Mouse (Mus musculus) thymus, postnatal 14 days (tissue): ENCODE data around the gene Dab2.

Experiments
- DNase-seq: peaks from one replicate; pipeline ENCODE4 v3.0.0; 2021

Gene Dab2

DNA sequence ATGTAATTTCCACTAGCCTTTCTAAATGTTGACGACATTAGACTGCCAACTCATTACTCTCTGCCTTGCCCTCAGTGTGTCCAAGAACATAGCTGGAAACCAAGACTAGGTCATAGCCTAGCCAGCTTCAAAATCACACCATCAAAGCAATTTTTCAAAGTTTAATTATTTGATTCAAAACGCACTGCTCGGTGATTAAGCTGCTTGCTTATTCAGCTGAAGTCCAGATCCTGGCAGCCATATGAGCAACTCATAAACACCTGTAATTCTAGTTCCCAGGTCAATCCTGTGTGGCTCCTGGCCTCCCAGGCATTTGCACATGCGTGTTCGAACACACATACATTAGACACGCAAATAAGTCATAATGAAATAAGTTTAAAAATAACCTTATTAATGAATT is 99.3 kb downstream of the Dab2 start:
- no peak for DNase-seq

DNA sequence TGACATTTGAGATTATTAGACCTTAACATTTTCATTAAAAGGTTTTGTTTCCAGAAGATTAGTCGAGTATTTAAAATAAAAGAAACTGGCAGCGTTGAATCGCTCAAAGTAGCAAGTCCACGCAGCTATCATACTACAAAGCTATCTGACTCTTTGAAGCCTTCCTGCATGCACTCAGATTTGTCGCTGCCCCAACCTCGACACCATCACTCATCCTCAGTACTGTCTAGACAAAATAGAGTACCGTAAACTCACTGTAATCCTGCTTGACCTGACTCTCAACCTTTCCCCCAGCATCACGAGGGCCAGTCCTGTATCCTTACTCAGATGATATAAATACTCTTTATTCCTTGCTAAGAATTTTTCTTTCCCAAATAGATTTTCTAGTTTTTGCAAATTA is 100.5 kb downstream of the Dab2 start:
- DNase-seq: no peak

DNA sequence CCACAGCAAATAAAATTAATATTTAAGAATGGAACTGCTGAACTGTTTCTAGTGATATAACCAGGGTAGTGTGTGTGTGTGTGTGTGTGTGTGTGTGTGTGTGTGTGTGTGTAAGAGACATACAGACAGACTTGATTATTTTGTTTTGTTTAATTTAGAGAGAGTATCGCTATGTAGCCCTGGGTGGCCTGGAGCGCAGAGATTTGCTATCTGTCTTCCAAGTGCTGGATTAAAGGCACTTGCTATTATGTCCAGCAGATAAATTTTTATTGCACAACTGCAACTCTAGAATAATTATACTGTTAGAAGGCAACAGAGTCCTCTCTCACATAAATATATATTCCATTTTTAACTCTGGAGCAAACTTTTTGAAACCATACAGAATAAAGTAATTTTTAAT is 102.8 kb downstream of the Dab2 start:
- no peak for DNase-seq

DNA sequence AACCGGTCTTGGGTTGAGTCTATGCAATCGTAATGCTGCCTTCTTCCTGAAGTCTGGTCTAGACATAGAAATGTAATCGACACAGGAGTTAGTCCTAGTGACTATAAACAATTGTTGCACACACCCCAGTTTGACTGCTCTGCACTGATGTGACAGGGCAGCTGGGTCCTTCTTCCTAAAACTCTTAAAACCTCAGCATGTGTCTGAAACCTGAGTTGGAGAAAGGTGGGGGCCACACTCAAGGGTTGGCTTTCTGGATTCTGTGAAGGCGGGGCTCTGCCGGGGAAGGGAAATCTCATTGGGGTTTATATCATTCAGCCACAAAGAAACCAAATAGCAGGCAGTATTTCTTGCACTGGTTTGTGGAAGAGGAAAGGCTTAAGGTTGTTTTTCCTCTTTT is 104.6 kb downstream of the Dab2 start:
- no peak for DNase-seq

DNA sequence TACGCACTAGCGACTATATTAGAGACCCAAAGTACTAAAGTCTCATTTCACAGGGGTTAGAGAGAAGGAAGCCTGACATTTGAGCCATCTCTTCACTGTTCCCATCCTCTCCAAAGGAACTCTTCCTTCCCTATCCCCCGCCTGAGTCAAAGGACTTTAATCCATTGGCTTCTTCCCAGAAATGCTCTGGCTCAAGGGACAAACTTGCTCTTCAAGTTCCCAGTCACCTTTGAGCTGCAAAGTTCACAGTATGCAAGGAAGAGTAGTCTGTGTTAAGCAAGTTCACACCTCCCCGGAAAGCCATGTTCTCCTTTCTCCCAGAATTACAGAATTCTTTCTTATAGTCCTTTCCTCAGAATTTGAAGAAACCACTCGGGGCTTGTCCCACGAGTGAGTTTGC is 107.2 kb downstream of the Dab2 start:
- DNase-seq: no peak

DNA sequence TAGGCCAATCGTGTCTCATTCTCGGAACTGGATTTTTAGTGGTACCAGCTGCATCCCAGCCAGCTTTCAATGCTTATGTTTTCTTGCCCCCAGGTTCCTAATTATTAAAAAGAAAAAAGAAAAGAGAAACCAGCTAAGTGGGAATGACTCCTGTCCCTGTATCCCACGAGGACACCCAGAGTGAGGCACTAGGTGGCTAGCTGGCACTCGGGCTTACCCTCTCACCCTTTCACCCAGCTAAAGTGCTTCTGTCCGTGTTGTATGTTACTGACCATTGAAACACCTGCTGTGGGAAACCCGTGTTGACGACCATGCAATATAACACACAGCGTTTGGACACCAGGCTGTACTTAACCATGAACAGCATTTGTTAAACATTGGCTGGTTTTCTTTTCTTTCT is 109.4 kb downstream of the Dab2 start:
- no peak for DNase-seq

DNA sequence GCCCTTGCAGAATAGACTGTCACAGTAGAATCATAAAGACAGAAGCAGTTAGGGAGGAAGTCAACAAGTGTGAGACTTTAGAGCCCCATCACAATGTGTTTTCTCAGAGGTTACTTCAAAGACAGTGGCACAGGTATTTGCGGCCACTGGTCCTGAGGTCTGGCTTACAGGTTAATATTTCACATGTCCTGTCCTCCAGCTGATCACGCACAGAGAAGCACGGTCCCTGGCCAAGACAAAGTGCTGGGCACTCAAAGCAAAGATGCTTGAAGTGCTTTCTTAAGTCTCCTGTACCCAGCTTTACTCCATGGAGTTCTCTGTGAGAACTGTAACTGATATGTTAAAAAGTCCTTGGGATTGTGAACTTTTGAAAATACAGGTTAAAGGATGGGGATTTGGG is 110.6 kb downstream of the Dab2 start:
- DNase-seq: no peak

DNA sequence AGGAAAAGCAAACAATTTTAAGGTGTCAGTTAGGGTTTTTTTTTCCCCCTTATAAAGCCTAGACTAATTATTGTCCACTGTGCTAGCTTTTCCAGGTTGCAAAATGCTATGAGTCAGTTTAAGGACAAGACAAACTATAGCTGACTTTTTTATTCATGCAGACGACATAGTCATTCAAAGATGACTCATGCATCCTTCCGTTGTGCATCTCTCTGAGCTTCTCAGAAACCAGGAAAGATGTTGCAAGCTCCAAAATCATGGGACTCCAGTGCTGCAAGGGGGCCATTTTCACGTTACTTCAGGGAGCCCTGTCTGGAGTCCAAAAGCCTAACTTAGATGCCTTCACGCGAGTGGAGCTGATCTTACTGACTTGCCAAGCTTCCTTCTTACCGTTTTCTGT is 111.7 kb downstream of the Dab2 start:
- DNase-seq: no peak

DNA sequence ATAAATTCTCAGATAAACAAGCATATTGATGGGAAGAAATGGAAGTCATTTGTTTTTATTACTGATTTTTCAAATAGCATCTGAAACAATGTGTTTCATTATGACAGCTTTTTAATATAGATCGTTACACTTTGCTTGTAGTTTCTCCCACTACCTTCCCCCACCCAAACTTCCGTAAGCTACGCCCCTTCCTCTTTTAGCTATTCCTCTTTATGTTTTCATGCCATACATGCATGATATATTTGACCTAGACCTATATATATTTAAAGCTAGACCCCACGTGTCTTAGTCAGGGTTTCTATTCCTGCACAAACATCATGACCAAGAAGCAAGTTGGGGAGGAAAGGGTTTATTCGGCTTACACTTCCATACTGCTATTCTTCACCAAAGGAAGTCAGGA is 115.7 kb downstream of the Dab2 start:
- DNase-seq: no peak

DNA sequence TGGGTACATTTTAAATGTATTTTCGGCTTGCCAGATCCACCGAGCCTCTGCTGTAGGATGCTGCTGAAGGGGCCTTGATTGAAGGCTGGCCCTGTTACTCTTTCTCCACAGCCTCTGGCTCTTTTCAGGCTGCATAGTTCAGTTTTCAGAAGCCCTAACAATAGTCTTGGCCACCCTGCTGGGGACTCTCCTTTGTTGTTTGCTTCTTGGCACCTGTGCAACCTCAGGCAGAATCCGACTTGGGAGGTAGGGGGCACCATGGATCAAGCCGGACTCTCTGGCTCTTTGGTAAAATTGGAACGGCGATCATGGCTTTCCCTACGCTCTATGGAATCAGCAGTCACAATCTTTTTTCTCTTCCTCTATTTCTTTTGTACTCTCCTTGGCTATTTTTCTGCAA is 132.2 kb downstream of the Dab2 start:
- DNase-seq: no peak

DNA sequence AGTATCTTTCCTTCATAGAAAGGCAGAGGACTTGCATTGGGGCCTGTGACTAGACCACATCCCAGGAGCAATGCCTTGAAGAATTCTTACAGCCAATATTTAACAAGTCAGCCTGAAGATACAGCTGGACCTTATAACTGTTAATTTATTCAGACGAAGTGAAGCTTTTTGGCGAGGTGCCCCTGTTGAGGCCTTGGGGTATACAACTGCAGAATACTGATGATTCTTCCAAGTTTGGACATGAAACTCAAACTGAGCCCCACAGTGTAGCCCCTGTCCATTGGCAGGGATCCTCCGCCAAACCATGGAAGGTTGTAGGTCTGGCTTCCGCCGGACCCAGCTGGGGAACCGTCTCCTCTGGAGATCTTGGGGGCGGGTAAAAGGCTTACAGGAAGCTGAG is 132.8 kb downstream of the Dab2 start:
- no peak for DNase-seq

DNA sequence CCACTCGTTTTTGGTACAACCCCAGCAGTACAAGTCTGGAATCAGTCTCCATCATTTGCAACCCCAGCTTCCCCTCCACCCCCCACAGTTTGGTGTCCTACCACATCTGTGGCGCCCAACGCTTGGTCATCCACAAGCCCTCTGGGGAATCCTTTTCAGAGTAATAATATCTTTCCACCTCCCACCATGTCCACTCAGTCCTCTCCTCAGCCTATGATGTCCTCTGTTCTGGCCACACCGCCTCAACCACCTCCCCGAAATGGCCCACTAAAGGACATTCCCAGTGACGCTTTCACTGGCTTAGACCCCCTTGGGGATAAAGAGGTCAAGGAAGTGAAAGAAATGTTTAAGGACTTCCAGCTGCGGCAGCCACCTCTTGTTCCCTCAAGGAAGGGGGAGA is 135.7 kb downstream of the Dab2 start:
- no peak for DNase-seq

DNA sequence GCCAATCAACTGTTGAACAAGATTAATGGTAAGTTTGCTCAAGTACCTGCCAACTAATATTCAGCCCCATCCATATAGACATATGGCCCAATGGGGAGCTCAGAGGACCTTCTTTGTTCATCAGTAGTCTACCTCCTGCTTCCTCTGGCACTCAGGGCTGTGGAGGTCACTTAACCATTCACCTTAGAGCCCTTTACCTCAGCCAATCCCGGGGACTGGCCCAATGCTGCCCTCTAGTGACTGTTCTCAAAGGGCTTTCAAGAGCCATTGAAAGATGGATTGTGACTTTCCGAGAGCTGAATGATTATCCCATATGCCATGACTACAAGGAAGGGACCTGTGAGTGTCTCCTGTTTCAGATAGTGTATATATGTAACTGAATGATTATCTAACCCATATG is 136.2 kb downstream of the Dab2 start:
- peak; percentile 36 for DNase-seq

DNA sequence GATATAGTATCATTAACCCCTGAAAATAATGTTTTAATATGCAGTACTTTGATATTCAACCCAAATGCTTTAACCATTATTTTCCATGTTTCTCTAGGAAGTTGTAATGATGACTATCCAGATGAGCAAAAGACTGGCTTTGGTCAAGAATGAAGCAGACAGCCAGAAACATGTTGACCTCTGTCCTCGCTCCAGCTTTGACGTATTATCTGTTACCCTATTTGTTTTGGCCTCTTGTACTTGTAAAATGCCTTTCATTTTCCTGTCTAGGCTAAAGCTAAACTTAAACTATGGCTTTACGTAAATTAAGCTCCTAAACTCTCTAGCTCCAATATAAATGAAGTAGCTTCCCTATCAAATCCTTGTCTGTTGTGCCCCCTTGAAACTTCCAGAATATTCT is 139.1 kb downstream of the Dab2 start:
- no peak for DNase-seq

DNA sequence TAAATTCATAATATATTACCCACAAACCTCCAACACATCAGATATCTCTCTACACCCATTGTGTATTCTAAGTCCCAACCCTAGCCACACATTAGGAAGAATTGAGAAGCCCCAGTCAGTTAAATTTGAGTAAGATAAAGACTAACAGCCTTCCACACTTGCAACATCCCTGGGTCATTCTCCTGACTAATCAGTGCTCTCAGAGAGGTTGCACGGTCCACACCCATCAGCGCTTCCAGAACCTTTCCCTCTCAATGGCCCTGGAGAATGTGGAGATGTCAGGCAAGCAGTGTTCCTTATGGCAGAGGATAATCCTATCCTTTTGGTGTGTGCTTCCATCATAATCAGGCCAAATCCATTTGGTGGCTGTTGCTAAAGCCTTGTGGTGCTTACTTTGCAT is 144.9 kb downstream of the Dab2 start:
- no peak for DNase-seq

DNA sequence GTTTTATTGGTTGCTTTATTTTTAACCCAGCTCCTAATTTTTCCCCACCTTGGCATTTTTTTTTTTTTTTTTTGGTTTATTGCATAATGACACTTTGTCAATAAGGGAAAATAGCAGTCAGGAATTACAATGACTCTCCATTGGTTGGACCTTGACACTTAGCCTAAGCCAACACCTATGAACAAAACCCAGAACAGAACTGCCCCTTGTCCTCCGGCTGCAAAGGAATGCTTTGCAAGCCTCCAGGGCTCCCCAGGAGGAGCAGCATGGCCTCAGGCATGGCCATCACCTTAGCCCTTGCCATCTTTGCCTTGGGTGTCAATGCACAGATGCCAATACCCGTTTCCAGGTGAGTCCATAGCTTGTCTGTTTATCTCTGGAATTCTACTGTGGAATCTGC is 145.5 kb downstream of the Dab2 start, which contains the start of gene C9:
C9 (plus strand) TSS at position 193 of the 400 bp plus-strand sequence.
- DNase-seq: no peak

DNA sequence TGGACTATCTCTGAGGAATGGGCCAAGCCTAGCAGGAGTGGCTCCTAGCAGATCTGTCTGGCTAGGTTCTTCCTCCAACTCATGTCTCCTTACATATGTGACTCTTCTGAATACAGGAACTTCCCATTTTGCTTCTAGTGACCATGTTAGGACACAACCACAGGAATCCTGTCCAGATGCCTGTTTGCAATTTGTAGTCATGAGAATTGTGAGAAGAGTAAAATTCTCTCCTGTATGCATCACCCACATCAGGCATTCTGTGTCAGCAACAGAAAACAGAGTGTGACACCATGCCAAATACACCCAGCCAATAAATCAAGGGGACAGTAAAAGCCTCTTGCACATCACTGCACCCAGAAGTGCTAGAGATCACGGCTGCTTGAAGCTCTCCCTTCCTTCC is 146.6 kb downstream of the Dab2 start:
- no peak for DNase-seq

DNA sequence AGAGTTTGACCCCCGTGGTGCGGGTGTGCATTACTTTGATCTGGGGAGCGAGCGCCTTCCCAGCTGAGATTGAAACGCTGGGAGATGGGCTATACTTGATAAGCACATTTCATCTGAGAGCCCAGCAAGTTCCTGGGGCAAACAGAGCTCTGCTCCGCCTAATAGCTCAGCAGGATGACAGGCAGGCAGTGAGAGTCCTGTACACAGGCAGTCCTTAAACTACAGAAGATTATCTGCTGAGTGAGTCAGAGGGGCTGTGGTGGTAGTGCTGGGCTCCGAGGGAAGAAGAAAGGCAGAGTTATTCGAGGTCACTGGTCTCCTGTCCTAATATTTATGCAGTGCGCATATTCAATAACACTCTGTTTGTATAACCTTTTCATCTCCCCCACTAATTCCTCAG is 149.3 kb downstream of the Dab2 start:
- DNase-seq: no peak

DNA sequence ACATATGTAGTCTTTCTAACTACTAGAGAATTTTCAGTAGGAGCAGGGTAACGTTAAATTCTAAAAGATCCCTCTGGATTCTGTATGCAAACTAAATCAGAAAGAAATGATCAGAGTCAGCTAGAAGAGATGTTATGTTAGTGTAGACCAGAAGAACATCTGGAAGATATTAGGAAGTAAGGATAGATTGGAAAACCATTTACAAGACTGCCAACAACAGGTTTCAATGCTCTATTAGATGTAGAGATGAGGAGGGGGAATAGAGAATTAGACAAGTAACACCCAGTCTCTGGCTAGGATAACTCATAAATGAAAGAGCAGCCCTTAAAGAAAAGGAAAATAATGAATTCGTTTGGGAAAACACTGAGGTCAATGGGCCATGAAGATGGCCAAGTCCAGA is 154.9 kb downstream of the Dab2 start:
- no peak for DNase-seq

DNA sequence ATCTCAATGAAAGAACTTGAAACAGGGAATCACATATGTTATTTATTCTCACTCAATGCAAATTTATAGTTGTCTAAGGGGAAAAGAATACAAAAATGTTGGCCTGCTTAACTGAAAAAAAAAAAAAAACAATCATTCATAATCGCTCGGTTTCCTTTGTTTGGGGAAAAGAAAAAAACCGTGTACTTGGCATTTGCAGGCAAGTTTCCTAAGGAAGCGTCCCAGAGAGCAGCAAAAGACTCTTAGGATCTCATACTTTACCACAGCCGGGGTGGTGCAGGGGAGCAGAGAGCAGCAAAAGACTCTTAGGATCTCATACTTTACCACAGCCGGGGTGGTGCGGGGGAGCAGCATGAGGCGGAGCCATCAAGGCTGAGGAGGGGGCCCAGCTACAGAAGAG is 161.8 kb downstream of the Dab2 start:
- DNase-seq: no peak

DNA sequence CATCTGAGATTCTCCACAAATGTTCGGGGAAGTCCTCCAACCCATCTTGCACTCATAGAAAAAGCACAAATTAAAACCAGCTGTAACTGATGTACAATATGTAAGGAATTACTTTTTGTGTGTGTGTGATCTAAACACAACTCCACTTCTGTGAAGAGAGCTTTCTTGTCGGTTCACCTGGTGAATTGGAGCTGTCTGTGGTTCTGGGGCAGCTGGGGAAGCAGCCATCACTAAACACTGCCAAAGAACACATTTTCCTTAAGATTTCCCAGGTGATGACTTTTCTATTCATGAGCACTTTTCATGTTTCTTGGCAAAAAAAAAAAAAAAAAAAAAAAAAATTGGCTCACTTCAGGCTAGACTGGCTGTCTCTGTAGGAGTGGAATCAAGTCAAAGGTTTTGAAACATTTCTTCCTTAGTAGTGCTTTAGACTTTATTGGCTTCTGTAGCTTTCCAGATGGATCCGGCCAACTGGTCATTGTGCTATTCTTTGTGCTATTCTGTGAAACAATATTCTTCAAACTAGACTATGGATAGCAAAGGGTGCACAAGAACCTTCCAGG is 163.9 kb downstream of the Dab2 start:
- DNase-seq: no peak

DNA sequence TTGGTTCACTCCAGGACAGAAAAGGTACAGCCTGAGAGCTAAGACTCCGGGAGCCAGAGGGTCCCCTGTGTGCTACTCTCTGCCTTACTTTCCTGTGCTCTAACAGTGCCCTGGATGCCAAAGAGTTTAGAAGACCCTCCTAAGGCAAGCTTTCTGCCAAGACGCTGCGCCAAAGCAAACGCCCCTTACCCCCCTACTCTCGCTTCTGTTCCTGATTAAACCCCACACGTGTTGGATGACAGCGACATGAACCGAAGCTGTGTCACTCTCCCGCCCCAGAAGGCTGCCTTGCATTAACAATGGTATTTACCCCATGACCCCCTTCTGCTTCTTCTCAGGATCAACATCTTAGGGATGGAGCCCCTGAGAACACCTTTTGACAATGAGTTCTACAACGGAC is 167.4 kb downstream of the Dab2 start:
- no peak for DNase-seq

DNA sequence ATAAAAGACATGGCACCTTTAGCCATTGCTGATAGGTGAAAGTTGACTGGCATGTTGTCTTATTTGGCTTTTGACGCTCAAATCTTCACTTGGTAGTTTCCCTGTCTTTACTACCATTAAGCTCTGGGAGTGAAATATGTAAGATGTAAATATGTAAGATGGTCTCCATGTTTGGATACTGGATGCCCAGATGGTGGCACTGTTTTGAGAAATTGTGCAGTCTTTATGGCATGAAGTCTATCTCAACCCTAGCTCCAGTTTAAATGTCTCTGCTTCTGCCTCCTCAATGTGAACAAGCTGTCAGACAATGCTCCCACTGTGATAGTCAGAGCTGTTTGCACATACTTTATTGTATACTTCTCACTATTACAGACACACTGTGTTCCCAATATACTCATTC is 169.3 kb downstream of the Dab2 start:
- peak; percentile 10 for DNase-seq

DNA sequence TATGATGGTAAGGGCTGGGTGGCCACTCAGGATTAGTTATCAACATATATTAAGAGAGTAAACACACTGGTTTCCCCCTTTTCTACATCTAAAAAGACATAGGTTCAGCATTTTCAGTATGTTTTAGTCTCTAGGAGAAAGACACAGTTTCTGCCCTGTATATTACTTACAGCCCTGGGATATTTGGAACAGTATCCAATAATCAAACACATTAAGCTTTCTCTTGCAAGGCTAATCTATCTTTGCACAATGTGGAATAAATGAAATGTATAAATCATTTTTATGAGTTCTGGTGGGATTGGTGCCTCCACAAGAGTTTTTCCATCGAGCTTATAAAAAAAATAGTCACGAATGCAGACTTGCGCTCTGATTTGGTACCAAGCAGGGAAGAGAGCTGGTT is 169.8 kb downstream of the Dab2 start:
- DNase-seq: no peak

DNA sequence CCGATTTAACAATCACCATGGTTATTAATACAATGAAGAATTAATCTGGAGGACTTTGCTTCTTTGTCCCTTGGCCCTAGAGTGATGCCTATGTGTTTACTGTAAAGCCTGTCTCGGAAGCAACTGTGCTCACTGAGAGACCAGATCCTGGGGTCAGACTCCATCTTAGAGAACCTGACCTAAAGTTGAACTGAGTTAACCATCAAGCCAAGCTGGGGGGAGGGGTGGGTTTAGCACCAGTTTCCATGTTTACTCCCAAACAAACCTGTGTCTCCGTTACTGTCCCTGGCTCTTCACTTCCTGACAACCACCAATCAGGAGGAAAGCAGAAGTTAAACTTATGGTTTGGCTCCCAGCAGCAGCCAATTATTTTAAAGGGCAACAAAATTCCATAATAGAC is 184.0 kb downstream of the Dab2 start:
- DNase-seq: no peak
